Mouse (Mus musculus) lung, postnatal 14 days (tissue): ENCODE measurements around the gene Syt13.

Experiments
- DNase-seq: peaks from one replicate; pipeline ENCODE4 v3.0.0; 2021

Syt13 gene

DNA sequence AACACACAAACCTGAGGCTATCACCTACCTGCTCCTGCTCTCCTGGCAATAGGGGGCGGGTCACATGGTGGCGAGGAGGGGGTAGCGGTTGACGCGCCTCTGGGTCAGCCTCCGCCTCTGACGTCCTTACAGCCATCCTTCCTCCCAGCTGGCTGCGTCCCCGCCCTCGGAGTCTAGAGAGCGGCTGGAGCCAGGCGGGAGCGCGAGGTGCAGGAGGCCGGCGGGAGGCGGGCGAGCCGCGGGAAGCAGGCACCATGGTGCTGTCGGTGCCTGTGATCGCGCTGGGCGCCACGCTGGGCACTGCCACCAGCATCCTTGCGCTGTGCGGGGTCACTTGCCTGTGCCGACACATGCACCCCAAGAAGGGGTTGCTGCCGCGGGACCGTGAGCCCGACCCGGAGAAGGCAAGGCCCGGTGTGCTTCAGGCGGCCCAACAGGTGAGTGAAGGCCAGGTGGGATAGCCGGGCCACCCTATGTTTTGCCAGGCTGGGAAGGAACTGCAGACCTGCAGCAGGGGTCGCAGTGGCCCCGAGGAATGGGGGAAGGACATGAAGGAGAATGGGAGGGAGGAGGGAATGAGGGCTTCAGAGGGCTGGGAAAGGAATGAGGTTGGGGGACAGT is at the start of gene Syt13:
TSS of gene Syt13 (plus strand) at position 166 of the 621 bp plus-strand sequence.
- peak; percentile 52 for DNase-seq

DNA sequence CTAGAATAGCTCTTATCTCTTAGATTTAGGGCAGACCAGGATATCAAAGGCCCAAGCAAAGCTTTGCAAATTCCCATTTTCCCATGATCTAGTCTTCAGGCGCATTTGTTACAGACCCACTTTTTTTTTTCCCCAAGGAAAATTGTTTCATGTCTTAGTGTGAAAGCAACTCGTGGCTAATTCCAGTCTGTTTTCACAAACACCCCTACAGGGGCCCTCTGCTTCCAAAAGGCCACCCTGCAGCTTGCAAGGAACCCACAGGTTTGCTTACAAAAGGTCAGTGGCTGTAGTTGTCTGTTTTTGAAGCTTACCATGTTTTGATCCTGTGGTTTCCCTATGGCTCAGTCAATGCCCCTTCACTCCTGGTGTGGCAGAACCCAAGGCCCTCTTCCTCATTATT is 48.3 kb upstream of the Syt13 start:
- DNase-seq: no peak

DNA sequence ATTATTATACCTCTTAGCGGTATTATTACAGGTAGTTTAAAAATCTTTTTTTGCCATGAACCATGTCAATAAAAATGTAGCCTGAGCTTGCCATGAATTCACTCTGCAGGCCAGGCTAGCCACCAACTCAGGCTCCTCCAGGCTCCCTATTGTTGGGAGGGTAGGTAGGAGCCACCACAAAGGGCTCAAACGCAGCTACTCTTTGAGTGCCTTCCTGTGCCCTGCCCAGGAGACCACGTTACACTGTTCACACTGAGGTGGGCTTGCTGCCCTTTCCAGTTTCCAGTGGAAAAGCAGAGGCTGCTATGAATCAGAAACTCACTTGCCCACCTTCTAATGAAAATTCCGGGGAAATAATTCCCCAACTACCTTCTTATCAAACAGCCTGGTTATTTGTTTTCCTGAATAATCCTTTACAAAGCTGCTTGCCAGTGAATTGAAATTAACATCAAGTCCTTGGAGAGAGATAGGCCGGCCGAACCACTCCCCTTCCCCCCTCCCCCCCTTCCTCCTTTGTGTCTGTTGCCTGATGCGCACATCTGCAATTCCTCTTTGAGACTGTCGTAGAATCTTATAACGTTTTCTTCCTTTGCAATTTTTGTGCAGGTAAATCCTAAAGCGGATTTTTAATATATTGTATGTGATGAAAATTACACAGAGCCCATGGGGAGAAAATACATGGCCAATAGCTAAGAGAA is 44.6 kb upstream of the Syt13 start:
- DNase-seq: no peak

DNA sequence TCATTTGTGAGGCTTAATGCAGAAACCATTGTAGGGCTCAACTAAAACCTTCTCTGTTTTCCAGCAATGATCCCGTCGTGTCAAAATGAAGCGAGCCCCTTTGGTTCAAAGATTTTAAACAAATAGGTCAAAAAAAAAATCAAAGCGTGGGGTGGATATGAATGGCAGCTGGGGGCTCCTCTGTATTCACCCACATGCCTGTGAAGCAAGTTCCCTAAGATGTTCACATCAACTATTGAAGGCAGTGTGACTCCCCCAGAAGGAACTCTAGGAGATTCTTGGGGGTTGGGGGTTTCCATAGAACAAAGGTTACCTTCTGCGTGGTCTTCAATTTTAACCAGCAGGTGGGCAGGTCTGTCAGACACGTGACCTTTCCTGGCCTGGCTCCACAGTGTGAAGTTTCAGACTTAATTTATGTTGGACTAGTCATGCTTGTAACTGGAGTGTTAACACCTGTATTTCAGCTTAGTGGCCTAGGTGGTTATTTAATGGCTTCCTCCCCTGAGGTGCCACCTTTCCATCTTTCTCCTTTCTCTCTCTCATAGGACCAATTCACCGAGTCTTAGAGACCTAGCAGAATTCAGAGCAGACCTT is 43.7 kb upstream of the Syt13 start:
- no peak for DNase-seq

DNA sequence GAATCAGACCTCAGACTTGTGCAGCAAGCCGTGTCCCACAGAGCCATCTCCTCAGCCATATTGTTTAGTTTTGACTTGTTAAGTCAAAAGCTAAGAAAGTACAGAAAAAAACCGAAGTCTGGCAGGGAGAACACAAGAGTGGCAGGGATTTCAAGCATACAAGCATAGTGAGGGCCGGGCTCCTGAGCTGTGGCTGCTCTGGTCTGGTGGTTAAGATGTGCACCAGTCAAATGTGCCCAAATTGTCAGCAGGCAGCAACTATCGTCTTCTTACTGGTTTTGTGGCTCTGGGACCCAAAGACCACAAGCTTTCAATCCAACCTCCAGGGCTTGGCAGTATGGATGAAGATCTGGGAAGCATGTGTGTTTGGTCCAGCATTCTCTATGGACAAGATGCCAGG is 42.2 kb upstream of the Syt13 start:
- no peak for DNase-seq

DNA sequence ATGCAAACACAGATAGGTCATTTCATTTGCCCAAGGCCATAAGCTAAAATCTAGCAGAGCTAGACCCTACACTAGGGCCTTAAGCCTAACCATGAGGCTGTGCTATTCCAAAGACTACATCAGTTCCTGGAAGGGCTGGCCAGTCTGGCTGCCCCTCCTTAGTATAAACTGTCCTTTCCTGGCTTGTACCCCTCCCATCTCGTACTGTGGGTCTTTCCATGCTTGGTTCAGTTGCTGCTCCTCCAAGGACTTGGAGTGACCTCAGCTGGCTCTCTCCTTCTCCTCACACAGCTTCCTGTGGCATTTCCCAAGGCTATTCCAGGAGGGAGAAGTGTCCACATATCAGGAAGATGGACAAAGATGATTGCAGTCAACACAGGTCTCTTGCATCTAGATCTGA is 40.3 kb upstream of the Syt13 start:
- peak; percentile 25 for DNase-seq

DNA sequence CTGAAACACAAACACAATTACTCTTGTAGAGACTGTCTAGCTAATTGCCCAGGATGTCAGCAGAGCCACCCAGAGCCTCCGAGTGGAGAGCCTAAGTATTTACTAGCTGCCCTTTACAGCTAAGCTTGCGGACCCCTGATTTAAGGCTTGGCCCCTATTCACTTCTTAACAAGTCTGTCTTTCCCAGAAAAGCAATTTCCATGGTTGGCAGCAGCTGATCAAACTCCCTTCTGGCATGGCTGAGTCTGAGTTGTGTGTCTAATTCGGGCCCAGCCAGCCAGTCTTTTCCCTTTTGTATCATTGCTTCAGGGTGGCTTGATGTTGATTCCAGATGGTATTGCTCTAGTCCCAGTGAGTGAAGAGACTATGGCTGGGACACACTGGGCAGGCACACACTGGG is 37.4 kb upstream of the Syt13 start:
- no peak for DNase-seq

DNA sequence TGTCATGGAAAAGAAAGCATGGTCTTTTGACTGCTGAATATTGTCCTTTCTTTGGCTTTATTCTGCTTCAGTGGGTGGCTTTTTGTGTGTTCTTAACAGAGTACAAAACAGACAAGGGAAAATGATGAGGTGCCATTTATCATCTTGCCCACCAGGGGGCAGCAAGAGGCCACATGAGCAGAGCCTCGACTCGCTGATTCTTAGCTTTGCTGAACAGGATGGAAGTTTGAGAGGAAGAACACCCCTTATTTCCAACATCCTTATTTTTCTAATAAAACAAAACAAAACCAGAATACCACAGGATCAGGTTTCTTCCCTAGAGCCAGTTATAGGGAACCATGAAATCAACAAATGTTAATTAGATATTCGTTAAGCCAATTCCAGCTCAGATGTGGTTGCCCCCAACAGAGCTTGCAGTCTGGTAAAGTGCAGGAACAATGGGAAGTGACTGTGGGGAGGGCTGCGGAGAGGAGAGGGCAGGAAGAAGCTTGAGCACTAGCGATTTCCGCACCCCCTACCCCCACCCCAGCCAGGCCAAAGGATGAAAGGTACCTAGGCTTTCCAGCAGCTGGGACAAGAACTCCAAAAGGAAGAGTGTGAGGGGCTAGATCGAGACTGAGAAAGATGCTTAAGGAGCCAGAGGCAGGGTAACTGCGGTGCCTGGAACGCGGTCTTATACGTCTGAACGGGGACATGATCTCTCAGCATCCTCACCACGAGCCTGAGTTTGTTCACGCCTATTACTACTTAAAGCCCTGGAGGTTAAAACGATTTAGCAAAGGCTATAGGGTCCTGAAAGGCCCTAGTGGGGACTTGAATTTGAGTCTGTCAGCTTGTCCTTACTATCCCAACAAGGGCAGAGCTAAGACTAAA is 31.6 kb upstream of the Syt13 start:
- peak; percentile 62 for DNase-seq

DNA sequence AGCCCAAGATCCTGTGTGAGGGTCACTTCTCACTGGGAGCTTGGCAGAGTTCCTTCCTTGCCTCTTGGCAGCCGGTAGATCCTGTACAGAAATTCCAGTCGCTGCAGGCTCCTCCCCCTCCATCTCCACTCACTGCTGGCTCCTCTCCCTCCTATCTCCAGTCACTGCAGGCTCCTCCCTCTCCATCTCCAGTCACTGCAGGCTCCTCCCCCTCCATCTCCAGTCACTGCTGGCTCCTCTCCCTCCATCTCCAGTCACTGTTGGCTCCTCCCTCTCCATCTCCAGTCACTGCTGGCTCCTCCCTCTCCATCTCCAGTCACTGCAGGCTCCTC is 31.0 kb upstream of the Syt13 start:
- peak; percentile 43 for DNase-seq

DNA sequence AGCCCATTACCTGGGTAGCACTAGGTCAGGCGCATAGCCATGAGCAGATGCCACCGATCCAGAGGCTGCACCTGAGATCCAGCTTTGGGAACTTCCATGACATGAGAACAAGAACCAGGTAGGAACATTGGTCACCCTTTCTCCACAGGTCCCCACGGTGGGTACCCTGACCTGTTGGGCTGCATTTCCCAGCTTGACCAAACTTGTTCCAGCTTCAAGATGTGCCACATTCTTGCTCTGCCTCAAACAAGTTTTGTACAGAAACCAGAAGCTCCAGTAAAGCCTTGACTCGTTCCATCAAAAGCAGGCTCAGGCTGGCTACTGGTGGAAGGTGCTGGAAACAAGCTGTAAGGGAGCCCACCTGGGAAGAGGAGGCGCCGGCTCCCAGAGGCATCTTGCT is 29.9 kb upstream of the Syt13 start:
- no peak for DNase-seq

DNA sequence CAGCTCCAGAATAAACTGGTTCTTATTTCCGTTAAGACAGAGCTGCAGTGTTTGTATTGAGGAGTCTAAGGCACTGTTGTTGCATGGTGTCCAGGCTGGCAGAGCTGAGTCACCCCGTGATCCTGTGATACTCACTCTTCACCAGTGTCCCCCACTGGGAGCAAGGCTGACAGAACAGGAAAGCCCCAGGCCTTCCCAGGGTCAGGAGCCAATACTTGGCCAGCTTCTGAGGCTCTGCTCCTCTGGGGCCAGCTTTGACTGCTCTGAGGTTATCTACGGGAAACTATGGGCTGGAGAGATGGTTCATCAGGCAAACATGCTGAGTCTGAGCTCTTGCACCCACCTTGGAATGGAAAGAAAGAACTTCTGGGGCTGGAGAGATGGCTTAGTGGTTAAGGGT is 28.0 kb upstream of the Syt13 start:
- DNase-seq: no peak

DNA sequence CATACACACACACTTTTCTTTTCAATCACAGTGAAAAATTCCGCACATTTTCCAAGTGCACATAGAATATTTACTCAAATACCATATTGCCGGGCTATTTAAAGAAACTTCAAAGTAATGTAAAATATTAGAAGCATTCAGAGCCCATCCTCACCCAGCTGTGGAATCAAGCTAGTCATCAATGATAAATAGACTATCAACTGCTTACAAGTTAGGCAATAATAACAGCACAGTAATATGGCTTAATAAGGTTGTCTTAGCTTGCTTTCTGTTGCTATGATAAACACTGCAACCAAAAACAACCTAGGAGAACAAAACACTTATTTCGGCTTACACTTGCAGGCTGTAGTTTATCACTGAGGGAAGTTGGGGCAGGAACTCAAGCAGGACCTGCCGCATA is 22.4 kb upstream of the Syt13 start:
- no peak for DNase-seq

DNA sequence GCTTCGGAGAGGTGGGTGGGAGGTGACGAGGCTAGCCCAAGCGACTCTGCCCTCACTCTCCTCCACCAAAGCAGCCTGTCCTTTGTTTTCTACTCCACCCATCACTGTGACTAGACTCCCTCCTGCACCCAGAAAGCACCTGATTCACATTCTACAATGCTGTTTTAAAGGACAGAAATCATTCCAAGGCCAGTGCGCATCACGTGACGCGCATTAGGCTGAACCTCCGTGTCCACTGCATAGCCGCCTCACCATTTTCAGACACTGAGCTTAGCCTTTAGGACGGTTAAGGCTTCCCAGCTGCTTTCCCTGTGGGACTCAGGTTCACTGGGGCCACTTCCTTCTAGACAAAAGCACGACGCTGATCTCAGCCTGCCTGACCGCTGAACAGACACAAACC is 11.2 kb upstream of the Syt13 start:
- DNase-seq: no peak

DNA sequence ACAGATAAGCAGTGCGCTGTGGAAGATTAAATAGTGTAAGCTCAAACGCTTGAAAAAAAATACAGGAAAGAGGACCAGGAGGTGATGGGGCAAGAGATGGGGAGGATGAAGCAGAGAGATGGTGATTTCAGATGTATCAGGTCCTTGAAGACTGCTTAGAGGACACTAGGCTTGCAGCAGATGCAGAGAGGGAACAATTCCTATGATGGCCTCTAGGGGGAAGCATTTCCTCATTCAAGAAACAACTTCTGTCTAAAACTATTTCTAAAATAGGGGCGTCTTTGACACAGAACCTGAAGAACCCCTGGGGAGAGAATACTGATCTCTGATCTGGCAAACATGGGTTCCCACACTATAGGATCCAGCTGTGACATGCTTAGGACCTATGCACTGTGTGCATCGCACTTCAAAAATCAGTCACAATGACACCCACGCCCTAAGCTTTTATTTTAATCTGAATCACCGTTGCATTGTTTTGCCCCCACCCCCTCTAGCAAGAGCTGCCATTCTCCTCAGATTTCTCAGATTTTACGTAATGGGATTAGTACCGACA is 10.5 kb upstream of the Syt13 start:
- peak; percentile 66 for DNase-seq

DNA sequence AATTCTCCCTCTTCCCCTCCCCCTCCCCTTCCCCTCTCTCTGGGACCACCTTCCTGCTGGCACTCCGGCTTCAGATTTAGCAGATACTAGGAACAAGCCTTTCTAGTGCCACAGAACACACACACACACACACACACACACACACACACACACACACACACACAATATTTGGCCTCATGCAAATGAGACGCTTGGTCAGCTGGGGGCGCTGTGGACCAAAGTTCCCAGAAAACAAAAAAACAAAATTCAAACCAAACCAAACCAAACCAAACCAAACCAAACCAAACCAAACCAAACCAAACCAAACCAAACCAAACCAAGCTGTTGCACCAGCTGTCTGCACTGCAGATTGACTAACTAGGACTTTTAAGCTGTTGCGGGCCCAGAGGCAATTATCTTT is 4.5 kb upstream of the Syt13 start:
- peak; percentile 42 for DNase-seq

DNA sequence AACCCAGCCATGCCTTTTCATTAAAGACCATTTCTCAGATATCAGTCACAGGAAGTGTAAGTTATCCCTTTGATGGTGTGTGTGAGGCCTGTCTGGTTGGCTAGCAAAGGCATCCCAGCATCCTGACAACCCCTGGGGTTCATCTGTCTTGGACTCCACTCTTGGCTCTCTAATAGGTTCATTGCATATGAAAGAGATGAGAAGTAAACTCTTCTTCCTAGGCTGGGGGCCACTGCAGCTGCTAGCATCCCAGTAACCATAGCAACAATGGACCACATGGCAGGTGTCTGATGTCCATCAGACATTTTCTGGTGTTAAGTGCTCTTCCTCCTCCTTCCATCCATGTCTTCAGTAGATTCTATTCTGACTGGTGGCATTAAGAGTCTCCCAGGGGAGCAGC is 2.6 kb upstream of the Syt13 start:
- DNase-seq: no peak

DNA sequence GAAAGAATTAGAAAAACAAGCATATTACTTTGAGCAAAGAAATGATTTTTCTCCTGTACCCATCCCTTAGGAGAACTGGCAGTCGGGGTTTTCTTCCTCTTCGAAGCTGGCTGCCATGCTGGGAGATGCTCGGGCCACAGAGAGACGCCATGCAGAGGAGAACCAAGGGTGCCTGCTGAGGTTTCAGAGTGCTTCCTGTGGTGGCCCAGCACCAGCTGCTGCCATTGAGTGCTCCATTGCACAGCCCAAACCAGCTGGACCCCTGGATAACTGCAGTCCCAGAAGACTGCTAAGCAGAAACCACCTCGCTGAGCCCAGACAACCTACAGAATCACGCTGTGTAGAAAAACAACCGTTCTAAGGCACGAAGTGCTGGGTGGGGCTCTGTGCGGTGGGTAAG is 1.6 kb upstream of the Syt13 start:
- no peak for DNase-seq

DNA sequence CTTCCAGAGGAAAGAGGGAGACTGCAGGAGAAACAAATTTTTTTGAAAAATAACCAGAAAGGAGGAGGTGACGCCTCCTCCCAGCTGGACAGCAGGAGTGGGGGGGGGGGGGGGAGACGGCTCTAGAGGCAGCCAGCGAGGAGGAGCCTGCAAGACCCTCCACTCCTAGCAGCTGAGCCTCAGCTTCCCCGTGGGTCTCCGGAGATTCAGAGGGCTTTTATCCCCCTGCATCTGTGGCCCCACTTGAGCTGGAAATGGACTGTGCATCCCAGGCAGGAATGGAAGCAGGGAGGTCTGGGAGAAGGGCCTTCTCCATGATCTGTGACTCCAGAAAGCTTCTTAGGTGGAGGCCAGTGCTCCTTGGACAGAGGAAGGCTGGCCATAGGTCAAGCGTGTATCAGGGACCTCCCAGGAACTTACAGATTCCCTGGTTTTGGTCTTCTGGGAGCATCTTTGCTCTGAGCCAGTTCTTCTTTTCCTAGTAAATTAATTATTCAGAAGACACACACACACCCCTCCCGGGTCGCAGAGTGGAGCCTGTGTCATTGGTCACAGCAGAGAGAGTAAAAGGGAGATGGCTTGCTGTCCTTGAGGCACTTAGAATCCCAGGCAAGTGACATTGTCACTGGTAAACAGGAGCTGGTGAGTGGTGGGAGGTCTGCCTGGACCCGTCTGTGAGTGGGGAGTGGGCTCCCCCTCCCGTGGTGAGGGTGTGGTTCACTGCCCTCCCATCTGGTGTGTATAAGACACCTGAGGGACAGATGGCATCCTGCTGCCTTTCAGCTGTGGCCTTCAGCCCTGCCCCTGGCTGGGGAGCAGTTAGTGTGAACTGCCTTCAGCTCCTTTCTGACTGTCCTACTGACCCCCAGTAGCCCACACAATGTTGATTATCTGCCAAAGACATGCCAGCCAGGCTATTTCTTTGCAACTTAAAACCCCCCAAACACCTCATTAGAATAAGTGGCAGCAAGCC is 1.0 kb downstream of the Syt13 start:
- no peak for DNase-seq

DNA sequence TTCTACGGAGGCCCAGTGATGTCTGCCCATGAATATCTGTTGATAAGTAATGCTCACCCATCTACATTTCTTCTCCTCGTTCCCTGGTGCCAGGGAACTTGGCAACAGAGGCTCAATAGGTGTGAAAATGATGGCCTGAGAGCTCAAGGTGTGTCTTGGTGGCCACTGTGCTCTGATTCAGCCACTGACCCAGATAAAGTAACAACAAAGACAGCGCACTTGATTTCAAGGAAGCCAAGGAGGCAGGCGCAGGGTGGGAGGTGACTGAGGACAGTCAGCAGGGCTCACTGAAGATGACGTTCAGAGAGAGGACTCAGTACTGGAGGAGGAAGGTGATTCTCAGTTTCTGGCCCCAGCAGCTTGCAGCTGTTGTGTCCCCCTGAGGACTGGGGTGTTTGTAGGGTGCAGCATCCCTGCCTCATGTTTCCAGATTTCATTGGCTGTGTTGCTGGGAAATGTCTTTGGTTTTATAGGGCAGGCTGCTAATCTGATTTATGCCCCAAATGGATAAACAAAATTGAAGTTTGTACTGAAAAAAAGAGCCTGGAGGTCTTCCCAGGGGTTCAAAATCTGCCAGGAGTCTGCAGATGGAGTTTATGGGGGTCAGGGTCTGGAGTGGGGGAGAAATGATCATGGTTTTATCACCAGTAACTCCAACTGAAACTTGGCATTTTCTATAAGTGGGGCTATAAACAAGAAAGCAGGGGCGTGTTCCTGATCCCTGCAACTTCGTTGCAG is 2.7 kb downstream of the Syt13 start:
- DNase-seq: no peak

DNA sequence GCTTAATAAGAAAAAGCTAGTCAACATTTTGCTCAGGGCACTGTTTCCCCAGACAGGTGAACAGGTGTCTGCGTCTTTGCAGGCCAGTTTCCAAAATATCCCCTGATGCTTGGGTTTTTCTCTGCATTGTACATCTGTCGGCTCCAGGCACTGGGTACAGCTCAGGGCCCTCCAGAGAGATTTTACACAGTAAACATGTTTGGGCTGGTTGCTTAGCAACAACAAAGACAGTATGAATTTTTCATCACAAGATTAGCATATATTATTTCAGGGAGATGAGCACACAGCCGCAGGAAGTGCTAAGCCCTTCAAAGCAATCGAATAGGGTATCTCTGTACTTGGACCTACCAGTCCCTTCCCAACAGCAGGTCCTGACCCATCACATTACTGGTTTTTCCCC is 5.8 kb downstream of the Syt13 start:
- DNase-seq: no peak

DNA sequence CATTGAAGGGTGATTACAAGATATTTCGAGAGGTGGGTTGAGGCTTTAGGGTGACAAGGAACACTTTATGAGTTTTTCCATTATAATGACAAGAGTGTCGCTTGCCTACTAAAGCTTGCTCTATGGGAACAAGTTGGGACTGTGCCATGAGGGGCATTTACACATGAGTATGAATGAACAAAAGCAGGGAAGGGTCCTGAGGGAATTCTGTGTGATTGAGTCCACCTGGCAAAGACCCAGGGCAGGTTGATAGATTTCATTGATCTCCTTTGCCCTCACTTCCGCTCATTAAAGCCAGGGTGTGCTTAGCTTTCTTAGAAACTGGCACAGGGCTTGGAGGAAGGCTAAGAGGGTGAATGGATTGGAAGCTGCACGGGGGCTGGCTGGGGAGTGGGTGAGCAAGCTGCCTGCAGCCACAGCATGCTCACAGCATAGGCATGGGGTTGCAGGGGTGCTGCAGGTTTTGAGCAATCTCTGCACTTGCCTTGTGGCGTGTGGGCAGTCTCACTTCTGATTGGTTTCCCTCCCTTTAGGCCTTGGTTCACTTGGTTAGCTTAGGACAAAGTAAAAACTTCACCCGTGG is 9.9 kb downstream of the Syt13 start:
- DNase-seq: no peak
